Mouse (Mus musculus) ovary, adult 2 months (tissue): ENCODE measurements around the gene Nts. TPM values are rescaled to one million over a fixed set of nuclear protein-coding genes. Genes with fewer than 3 reads are reported as not detected.

Source experiments
- polyA plus RNA-seq: library from polyadenylated mRNA; depleted of rRNA; stranded (reverse); fragments of >200 nt; gene quantifications from 2 replicates; pipeline ENCODE4 v1.2.3, GENCODE M21; 2012; rRNA removed

The Nts gene
- polyA plus RNA-seq = 0.10 TPM in 1 of 2 replicates, not detected in the other

GRCm38 (mm10) chr10:102490386-102490785 lies at the start of gene Nts:
Nts (minus strand) TSS chr10:102490486.

DNA sequence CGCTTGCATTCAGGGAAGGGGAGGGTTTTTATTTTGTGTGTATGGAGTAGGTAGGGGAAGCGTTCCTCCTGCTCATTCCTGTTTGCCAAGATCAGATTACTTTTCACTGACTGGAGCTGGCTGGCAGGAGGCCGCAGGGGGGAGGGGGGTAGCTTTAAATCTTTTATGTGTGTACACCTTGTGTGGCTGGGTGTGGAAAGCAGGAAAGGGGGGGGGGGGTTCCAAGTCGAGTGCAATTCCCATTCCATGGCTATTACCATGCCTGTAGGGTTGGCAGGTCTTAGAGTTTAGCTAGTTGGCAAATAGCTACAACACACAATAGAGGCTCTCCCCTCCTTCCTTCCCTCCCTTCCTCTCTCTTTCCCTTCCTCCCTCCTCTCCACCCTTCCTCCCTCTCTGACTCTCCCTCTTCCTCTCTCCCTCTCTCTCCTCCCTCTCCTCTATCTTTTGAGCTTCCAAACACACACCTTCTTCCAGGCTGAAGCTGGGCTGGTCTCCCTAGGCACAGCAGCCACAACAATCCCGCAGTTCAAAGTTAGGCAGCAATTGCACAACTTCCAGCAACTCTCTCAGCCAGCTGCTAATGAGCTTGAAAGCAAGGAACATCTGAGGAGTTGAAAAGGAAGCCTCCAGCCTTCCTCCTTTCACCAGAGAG lies 21.6 kb upstream of the Nts start, which contains the start of gene Rassf9:
Rassf9 (plus strand) TSS at position 416 of the 655 bp plus-strand sequence.

Other genes starting within 250 kb of the Nts start
- gene Rassf9, start 21.7 kb upstream of the Nts start, polyA plus RNA-seq = 0.31 and 0.36 TPM in 2 replicates